Mouse (Mus musculus) myocyte (in vitro differentiated cells): Measurements from ENCODE around the gene Scamp1.

ENCODE experiments used
- MYOD1 ChIP-seq, 3 experiments: IDR thresholded peaks; one replicate each; pipeline ENCODE4 v1.6.1; 2011; ENCODE audit warnings: control low read depth in 2 of 3, low read depth in 2 of 3, mild to moderate bottlenecking in 2 of 3, moderate library complexity in 1 of 3; ENCODE audit not compliant: insufficient read length in 2 of 3, control insufficient read depth in 1 of 3
- POLR2A ChIP-seq: IDR thresholded peaks from one replicate; pipeline ENCODE4 v1.6.1; 2011; ENCODE audit warnings: low read depth, mild to moderate bottlenecking, control low read depth, moderate library complexity; ENCODE audit not compliant: insufficient read length
- USF1 ChIP-seq: IDR thresholded peaks from one replicate; pipeline ENCODE4 v1.6.1; 2011; ENCODE audit warnings: low read depth, mild to moderate bottlenecking, control low read depth, moderate library complexity

DNA sequence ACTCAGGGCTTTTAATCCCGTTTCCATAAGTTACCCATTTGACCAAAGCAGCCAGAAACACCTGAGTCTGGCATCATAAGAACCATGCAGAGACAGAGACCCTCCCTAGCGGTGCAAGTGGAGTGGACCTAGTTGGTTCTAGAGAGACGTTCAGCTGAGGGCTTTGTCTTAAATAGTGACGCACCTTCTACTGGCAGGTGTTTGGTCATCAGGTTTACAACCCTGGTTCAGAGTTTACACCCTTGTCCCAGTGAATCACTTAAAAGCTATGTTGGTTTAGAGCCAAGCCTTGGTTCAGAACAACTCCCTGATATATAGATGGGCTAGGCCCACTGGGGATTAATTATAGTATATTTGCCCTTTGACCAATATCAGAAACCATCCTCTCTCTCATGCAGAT lies 92.4 kb downstream of the Scamp1 start:
- no peak for TF ChIP-seq POLR2A
- TF ChIP-seq MYOD1 (IDR thresholded peaks at IDR 0.05; ENCODE audit: control insufficient read depth in 1 of 3, insufficient read length in 2 of 3, low read depth in 2 of 3), result no peak
- TF ChIP-seq USF1, result no peak
